Mouse (Mus musculus): Measurements from ENCODE around the gene Olfr765. TPM values are rescaled to one million over a fixed set of nuclear protein-coding genes. Genes with fewer than 3 reads are reported as not detected.
"Not testable (repeated sequence)": the region's sequence is repeated elsewhere in the genome, so short reads cannot be mapped to it uniquely, and the experiment has no call there.

Gene Olfr765
- total RNA-seq (2021) = not detected
- long read RNA-seq, experiment 1 = 0 reads
- long read RNA-seq, experiment 2 = 0 reads

- DNase-seq = not testable (repeated sequence)
Observed at GRCm38 (mm10) chr10:129049898-129050297, at the start of gene Olfr765. Olfr765 (minus strand) TSS chr10:129049998.

DNA sequence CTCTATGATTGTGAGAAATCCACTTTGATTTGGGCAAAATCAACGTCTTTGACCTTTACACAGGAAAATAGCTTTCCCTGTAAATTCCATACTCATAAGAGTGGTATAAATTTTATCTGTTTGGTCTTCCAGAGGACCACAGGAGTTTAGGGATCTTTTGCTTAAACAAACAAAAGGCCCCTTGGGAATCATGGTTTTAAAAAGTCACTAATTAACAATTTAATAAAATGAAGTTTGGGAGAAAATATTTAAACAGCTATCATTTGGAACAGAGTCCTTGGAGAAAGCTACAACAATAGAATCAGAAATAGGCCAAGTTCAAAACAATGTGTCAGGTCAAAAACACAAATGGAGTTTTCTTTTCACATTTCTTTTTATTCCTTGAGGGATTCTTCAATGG, 49.5 kb upstream of the Olfr765 start, which contains the start of gene Olfr768:
Gene Olfr768, minus strand, starts transcription at position 101 of the 400 bp plus-strand sequence.
- no peak for DNase-seq

- not testable (repeated sequence) for DNase-seq
Observed at GRCm38 (mm10) chr10:129082810-129083209, 33.0 kb upstream of the Olfr765 start, which contains the start of gene Olfr767. Olfr767 (minus strand) TSS chr10:129082910.

DNA sequence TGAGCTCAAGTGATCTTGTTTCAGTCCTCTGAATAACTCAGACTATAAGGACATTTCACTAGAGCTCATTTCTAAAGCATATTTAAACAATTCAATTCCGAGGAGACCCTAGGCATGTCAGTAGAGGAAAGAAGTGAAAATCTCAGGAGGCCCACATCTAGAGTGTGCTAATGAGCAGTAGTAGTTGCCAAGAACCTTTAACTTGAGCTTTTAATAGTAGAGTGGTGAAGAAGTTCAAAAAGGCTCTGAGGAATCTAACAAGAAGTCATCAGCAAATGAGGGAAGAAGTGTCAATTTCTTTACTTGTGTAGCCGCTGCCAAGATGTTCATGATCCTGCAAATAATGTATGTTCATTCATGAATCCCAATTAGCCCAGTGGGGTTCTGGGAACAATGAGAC, 19.1 kb upstream of the Olfr765 start, which contains the start of gene Olfr766-ps1:
Gene Olfr766-ps1, minus strand, starts transcription at position 101 of the 400 bp plus-strand sequence.
- DNase-seq = no peak

DNA sequence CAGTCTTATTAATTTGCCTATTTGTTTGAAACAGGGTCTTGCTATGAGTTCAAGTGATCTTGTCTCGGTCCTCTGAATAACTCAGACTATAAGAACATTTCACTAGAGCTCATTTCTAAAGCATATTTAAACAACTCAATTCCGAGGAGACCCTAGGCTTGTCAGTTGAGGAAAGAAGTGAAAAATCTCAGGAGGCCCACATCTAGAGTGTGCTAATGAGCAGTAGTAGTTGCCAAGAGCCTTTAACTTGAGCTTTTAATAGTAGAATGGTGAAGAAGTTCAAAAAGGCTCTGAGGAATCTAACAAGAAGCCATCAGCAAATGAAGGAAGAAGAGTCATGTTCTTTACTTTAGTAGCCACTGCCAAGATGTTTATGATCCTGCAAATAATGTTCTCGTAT, 10.0 kb downstream of the Olfr765 start, which contains the start of gene Olfr764-ps1:
Gene Olfr764-ps1, minus strand, starts transcription at position 101 of the 400 bp plus-strand sequence.
- no peak for DNase-seq

DNA sequence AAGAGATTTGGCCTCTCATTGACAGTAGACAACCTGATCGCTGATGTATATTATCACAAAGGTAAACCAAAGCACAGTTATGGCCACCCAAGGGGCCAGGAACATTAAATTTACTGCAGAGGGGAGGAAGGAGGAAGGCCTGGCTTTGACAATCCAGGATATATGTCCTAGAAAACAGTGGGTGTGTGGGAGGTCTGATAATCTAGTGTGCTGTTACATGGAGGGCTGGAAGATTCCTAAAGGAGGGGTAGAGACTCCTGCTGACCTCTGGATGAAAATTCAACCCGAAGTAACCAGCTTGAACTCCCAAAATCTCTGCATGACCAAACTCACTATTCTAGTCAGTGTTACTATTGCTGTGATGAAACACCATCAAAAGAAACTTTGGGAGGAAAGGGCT, 21.5 kb downstream of the Olfr765 start:
- DNase-seq = no peak

- DNase-seq = peak; percentile 62
Observed at GRCm38 (mm10) chr10:129026018-129026662, 23.7 kb downstream of the Olfr765 start.

- no peak for DNase-seq
Observed at GRCm38 (mm10) chr10:129023319-129023718, 26.5 kb downstream of the Olfr765 start.

DNA sequence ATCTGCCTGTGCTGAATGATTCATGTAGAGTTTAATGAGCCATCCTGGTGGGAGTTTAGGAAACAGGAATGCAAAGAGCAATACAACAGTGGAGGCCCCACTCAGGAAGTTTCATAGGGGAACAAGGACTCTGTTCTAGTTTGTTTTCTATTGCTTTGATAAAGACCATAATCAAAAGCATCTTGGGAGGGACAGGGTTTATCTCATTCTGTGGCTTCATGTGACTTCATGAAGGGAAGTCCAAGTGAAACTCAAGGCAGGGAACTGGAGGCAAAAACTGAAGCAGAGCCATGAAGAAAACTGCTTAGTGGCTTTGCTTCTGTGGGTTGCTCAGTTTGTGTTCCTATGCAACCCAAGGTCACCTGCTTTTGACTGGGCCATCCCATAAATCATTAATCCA, 35.3 kb downstream of the Olfr765 start:
- DNase-seq = no peak

GRCm38 (mm10) chr10:129011511-129011910, 38.3 kb downstream of the Olfr765 start:
- not testable (repeated sequence) for DNase-seq

GRCm38 (mm10) chr10:129010288-129010841, 39.4 kb downstream of the Olfr765 start, which contains the start of gene Olfr763:
Olfr763 (plus strand) TSS chr10:129010791.
- DNase-seq = no peak

GRCm38 (mm10) chr10:129004032-129004920, 45.5 kb downstream of the Olfr765 start:
- DNase-seq = no peak

DNA sequence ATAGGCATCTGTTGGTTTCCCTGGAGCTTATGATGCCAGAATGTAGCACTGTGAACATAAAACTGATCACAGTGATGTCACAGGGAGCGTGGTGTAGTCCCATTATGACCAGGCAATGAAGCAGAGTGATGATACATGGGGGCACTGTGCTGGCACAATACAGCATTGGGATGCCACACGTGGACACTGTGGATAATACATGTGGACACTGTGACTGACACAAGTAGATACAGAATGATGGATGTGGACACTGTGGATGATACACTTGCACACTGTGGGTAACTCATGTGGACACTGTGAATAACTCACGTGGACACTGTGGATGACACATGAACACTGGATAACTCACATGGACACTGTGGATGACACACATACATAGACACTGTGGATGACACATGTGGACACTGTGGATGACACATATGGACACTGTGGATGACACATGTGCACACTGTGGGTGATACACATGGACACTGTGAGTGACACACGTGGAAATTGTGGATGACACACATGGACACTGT, 53.2 kb downstream of the Olfr765 start:
- no peak for DNase-seq

- DNase-seq = no peak
Observed at GRCm38 (mm10) chr10:128995796-128996195, 54.0 kb downstream of the Olfr765 start.

Other genes starting within 250 kb of the Olfr765 start
- gene Dnajc14, start 245.9 kb downstream of the Olfr765 start, total RNA-seq (2021) = 10 to 100 TPM; 57.7 to 64.9 TPM
- gene Tmem198b, start 245.6 kb downstream of the Olfr765 start, total RNA-seq (2021) = 10 to 100 TPM; 11.0 to 14.1 TPM
- gene Sarnp, start 232.7 kb downstream of the Olfr765 start, total RNA-seq (2021) = 10 to 100 TPM; 52.0 to 55.0 TPM
- gene Ormdl2, start 228.4 kb downstream of the Olfr765 start, total RNA-seq (2021) = 10 to 100 TPM; 28.3 to 30.2 TPM
- gene Gdf11, start 158.3 kb downstream of the Olfr765 start, total RNA-seq (2021) = 1 to 10 TPM; 3.0 to 4.5 TPM
- 100 to 1,000 TPM; 243 to 263 TPM for gene Cd63, start 149.0 kb downstream of the Olfr765 start, total RNA-seq (2021)
- 10 to 100 TPM; 16.4 to 22.8 TPM for gene Rdh5, start 127.1 kb downstream of the Olfr765 start, total RNA-seq (2021)
- 100 to 1,000 TPM; 216 to 240 TPM for gene Bloc1s1, start 126.0 kb downstream of the Olfr765 start, total RNA-seq (2021)
- 10 to 100 TPM; 24.4 to 36.7 TPM for gene Itga7, start 116.2 kb downstream of the Olfr765 start, total RNA-seq (2021)
- gene Mettl7b, start 89.0 kb downstream of the Olfr765 start, total RNA-seq (2021) = 10 to 100 TPM; 17.2 to 32.9 TPM
- not detected for gene Olfr9, start 60.6 kb downstream of the Olfr765 start, total RNA-seq (2021)
- not detected for gene Olfr763, start 39.2 kb downstream of the Olfr765 start, total RNA-seq (2021)
- not detected for gene Olfr764-ps1, start 10.1 kb downstream of the Olfr765 start, total RNA-seq (2021)
- gene Olfr766-ps1, start 19.0 kb upstream of the Olfr765 start, total RNA-seq (2021) = not detected
- not detected for gene Olfr767, start 32.9 kb upstream of the Olfr765 start, total RNA-seq (2021)
- gene Olfr768, start 49.4 kb upstream of the Olfr765 start, total RNA-seq (2021) = not detected
- not detected for gene Olfr769, start 67.9 kb upstream of the Olfr765 start, total RNA-seq (2021)
- gene Olfr770, start 89.0 kb upstream of the Olfr765 start, total RNA-seq (2021) = not detected
- not detected for gene Olfr771, start 114.8 kb upstream of the Olfr765 start, total RNA-seq (2021)
- gene Olfr772, start 127.9 kb upstream of the Olfr765 start, total RNA-seq (2021) = not detected
- not detected for gene Olfr773, start 137.4 kb upstream of the Olfr765 start, total RNA-seq (2021)
- not detected for gene Olfr774, start 186.2 kb upstream of the Olfr765 start, total RNA-seq (2021)
- not detected for gene Olfr775, start 198.4 kb upstream of the Olfr765 start, total RNA-seq (2021)
- gene Olfr776, start 209.1 kb upstream of the Olfr765 start, total RNA-seq (2021) = not detected
- gene Olfr777, start 221.5 kb upstream of the Olfr765 start, total RNA-seq (2021) = not detected